Mouse (Mus musculus) testis, adult 2 months (tissue): ENCODE results near the gene Rab8a.

ENCODE experiments used
- CTCF ChIP-seq: fragments of 200-500 bp; IDR thresholded peaks from 2 replicates; pipeline ENCODE4 v1.5.1; 2012; ENCODE audit warnings: low read depth, mild to moderate bottlenecking, inconsistent platforms, low read length, moderate library complexity; ENCODE audit not compliant: control insufficient read depth, insufficient read depth, insufficient replicate concordance
- POLR2A ChIP-seq: fragments of 200-500 bp; IDR thresholded peaks from 2 replicates; pipeline ENCODE4 v1.6.1; 2012; ENCODE audit warnings: low read depth, mild to moderate bottlenecking, inconsistent platforms, low read length, moderate library complexity; ENCODE audit not compliant: control insufficient read depth

DNA sequence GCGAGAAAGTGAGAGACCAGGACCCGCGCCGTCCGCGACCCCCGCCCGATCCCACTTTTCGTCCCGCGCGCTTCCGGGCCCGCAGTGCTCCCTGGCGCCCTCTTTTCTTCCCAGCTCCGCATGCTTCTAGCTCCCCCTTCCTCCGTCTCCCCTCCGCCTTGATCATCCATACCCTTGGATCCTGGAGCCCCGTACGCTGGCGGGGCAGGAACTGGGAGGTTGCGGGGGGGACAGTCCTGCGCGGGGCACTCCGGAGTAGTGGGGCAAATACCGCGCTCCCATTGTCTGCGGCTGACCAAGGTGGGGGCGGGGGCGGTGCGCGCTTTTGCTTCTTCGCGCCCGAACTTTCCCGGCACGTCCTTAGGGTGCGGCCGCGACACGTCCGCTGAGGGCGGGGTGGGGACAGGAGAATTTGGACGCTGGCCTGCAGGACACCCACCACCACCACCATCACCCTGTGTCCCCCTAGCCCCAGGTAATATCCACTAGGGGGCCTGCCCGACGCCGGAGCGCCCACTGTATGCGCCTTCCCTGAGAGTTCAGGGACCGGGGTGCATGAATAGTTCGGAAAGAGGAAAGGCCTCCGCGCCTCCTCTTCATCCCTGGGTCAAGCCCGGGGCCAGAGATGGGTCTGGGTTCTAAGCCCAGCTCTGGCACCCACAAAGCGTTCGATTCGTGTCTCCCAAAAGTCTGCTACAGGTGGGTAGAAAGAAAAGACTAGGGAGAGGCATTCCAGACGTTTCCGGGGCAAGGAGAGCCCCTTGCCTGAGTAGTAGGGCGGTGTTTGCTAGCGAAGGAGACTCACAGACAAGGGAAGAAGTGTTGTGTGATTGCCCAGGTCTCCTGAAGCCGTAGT, 25.3 kb upstream of the Rab8a start:
- no peak for TF ChIP-seq CTCF
- TF ChIP-seq POLR2A = no peak
